Mouse (Mus musculus) kidney, embryonic 16.5 days (tissue): Measurements from ENCODE around the gene Ptbp2. TPM values are rescaled to one million over a fixed set of nuclear protein-coding genes. Genes with fewer than 3 reads are reported as not detected.
A peak's percentile ranks its signal among the peaks of the same experiment; 100 is the strongest.

Source experiments
- ATAC-seq: fragments of 200-750 bp; cut with Nextera tagmentation; 2 replicates; pipeline ENCODE4 v1.8.0; 2017; ENCODE audit warnings: moderate TSS enrichment; ENCODE audit not compliant: low FRiP score, low TSS enrichment
- H3K27ac ChIP-seq: fragments of 300-500 bp; sonication (generic); 2 replicates; pipeline ENCODE4 v1.5.1; 2014; ENCODE audit warnings: low read length
- H3K27me3 ChIP-seq: fragments of 300-500 bp; sonication (generic); 2 replicates; pipeline ENCODE4 v1.6.1; 2014; ENCODE audit warnings: low read length, control low read depth, mixed read lengths; ENCODE audit not compliant: insufficient read depth
- H3K36me3 ChIP-seq: fragments of 300-500 bp; sonication (generic); 2 replicates; pipeline ENCODE4 v1.6.1; 2014; ENCODE audit warnings: low read length, control low read depth, mixed read lengths; ENCODE audit not compliant: insufficient read depth
- H3K4me1 ChIP-seq: fragments of 300-500 bp; sonication (generic); 2 replicates; pipeline ENCODE4 v1.6.1; 2014; ENCODE audit warnings: low read length, control low read depth, mixed read lengths; ENCODE audit not compliant: insufficient read depth
- H3K4me2 ChIP-seq: fragments of 300-500 bp; sonication (generic); replicated peaks from 2 replicates; pipeline ENCODE4 v1.6.1; 2014; ENCODE audit warnings: low read depth, low read length
- H3K4me3 ChIP-seq: fragments of 300-500 bp; sonication (generic); 2 replicates; pipeline ENCODE4 v1.5.1; 2014; ENCODE audit warnings: mild to moderate bottlenecking, low read length
- H3K9ac ChIP-seq: fragments of 300-500 bp; sonication (generic); replicated peaks from 2 replicates; pipeline ENCODE4 v1.6.1; 2014; ENCODE audit warnings: low read length
- H3K9me3 ChIP-seq: fragments of 300-500 bp; sonication (generic); 2 replicates; pipeline ENCODE4 v1.6.1; 2016; ENCODE audit warnings: low read length, control low read depth
- WGBS: fragments of 180-500 bp; shearing (Covaris S2); extraction: QIAGEN DNeasy Blood & Tissue Kit; methylation state at CpG from one replicate; pipeline ENCODE4 v1.1.7; 2014; 5-methylcytosine and 5-hydroxymethylcytosine counted together
- polyA plus RNA-seq: library from polyadenylated mRNA; unstranded; fragments of >200 nt; fragmentation: Nextera tagmentation; extraction: Ambion mirVana; gene quantifications from 2 replicates; pipeline ENCODE4 v1.2.1, GENCODE M21; 2015

Gene Ptbp2
- polyA plus RNA-seq, 1 experiment from 2014 or later: 54.6 TPM

DNA sequence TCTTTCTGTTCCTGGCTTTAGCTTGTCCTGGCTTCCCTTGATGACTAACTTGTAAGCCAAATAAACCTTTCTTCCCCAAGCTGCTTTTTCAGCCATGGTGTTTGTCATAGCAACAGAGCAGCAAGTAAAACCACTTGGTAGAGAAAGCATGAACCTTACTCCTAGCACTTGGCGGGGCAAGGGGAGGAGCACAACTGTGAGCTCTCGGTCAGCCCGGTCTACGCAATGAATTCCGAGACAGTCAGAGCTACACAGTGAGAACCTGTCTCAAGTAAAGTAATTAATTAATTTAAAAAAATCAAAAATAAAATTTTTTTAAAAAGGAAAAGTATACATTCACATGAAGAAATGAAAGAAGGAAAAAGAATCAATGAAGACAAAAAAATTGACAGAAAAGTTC is 8.1 kb downstream of the Ptbp2 start:
- H3K9me3 ChIP-seq: no peaks in the 10 kb centered on the region
- H3K9ac ChIP-seq: no peak overlapping the region
- H3K4me3 ChIP-seq: no peak overlapping the region
- H3K27ac ChIP-seq: no peak overlapping the region
- H3K36me3 ChIP-seq: peaks cover 8% of the 10 kb centered on the region; the same call in 1 of the 2 replicates
- peaks cover 23% of the 10 kb centered on the region for H3K4me1 ChIP-seq
- no peaks in the 10 kb centered on the region for H3K27me3 ChIP-seq
- no peak overlapping the region for H3K4me2 ChIP-seq
- peak; percentile 51; the same call in 1 of the 2 replicates for ATAC-seq
- WGBS: 91% methylated on average over 5 of the region's 5 CpGs

DNA sequence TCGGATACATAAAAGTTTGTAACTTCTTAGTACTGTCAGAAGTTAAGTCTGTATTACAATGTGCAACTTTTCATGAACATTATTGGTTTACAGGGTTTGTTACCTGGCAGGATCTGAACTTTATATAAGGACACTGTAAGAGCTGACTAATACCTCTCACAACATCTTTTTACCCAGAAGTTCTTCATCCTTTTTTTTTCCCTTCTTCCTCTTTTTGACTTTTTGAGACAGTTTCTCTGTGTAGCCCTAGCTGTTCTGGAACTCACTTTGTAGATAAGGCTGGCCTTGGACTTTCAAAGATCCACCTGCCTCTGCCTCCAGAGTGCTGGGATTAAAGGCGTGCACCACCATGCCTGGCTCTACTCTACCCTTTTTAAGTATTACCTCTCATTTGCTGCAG is 11.5 kb downstream of the Ptbp2 start:
- H3K9me3 ChIP-seq: 0 out of 2 replicates have a peak, but pooled peaks cover 2% of the 10 kb centered on the region
- H3K9ac ChIP-seq: no peak overlapping the region
- H3K4me2 ChIP-seq: no peak overlapping the region
- H3K27ac ChIP-seq: no peak overlapping the region
- peaks cover 11% of the 10 kb centered on the region; the same call in 1 of the 2 replicates for H3K4me1 ChIP-seq
- H3K27me3 ChIP-seq: no peaks in the 10 kb centered on the region
- no peak overlapping the region for H3K4me3 ChIP-seq
- peaks cover 4% of the 10 kb centered on the region; the same call in 1 of the 2 replicates for H3K36me3 ChIP-seq
- 63% methylated on average over 2 of the region's 2 CpGs for WGBS
- no peak for ATAC-seq

DNA sequence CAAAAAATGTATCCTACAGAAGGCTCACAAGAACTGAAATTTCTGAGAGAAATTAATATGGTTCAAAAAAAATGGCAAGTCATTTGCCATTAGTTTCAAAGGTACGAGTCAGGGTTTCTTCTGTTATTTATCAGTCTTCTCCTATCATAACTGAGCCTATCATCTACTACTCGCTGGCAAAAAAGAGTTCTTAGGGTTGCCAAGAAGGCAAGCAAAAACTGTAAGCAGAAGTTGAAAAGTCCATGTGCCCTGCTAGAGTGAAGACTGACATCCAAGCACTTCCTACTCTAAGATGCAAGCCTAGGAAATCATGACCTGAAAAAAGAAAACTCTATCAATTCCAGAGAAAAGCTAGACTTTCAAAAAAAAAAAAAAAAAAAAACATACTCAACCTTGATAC is 20.5 kb downstream of the Ptbp2 start:
- no peak for ATAC-seq
- H3K9ac ChIP-seq: no peak overlapping the region
- WGBS: 88% methylated on average over 2 of the region's 2 CpGs

DNA sequence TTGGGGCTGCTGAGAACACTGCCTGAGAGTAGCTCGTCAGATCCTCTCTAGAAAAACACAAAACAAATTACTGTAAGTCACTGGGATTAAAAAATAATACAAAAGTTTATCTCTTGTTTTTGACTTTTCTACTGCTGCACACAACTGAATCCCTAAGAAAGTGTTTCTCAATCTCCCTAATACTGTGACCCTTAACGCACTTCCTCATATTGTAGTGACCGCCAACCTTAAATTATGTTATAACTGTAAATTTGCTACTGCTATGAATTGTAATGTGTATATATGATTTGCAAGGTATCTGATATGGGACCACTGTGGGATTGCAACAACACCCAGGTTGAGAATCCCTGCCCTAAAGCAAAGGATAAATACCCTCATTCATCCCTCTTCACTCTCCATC is 22.5 kb downstream of the Ptbp2 start:
- no peak overlapping the region for H3K4me2 ChIP-seq
- no peaks in the 10 kb centered on the region for H3K9me3 ChIP-seq
- H3K4me3 ChIP-seq: no peak overlapping the region
- no peak for ATAC-seq
- no peaks in the 10 kb centered on the region for H3K27me3 ChIP-seq
- 0 out of 2 replicates have a peak, but pooled peaks cover 9% of the 10 kb centered on the region for H3K36me3 ChIP-seq
- WGBS: 90% methylated on average over 3 of the region's 3 CpGs
- no peaks in the 10 kb centered on the region for H3K4me1 ChIP-seq
- H3K27ac ChIP-seq: no peak overlapping the region
- H3K9ac ChIP-seq: no peak overlapping the region

More for the DNA sequence above, 20.5 kb downstream of the Ptbp2 start:
- H3K27ac ChIP-seq: no peak overlapping the region
- no peak overlapping the region for H3K4me3 ChIP-seq
- no peaks in the 10 kb centered on the region for H3K4me1 ChIP-seq
- no peak overlapping the region for H3K4me2 ChIP-seq
- H3K27me3 ChIP-seq: no peaks in the 10 kb centered on the region
- 0 out of 2 replicates have a peak, but pooled peaks cover 2% of the 10 kb centered on the region for H3K9me3 ChIP-seq
- peaks cover 13% of the 10 kb centered on the region; the same call in 1 of the 2 replicates for H3K36me3 ChIP-seq

DNA sequence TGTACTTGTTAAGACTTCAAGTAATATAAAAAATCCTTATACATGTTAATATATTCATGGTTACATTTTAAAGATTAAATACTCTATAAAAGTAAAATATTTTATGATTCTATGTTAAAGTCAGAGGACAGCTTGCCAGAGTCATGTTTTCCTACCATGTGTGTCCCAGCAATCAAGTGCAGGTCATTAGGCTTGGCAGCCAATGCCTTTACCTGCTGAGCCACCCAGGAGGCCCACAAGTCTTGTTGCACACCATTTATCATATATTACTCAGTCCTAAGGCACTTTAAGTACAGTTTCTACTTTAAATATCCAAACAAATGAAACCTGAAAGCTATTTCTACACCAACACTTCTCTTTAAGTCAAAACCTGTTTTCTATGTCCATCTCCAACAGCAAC is 30.5 kb downstream of the Ptbp2 start:
- Histone ChIP-seq H3K27me3 (no peaks in the 10 kb centered on the region), H3K4me2 (no peak overlapping the region), H3K4me1 (0 out of 2 replicates have a peak, but pooled peaks cover 5% of the 10 kb centered on the region), H3K36me3 (peaks cover 6% of the 10 kb centered on the region; the same call in 1 of the 2 replicates), H3K4me3 (no peak overlapping the region), H3K9ac (no peak overlapping the region), H3K9me3 (no peaks in the 10 kb centered on the region), H3K27ac (no peak overlapping the region)
- ATAC-seq: no peak

DNA sequence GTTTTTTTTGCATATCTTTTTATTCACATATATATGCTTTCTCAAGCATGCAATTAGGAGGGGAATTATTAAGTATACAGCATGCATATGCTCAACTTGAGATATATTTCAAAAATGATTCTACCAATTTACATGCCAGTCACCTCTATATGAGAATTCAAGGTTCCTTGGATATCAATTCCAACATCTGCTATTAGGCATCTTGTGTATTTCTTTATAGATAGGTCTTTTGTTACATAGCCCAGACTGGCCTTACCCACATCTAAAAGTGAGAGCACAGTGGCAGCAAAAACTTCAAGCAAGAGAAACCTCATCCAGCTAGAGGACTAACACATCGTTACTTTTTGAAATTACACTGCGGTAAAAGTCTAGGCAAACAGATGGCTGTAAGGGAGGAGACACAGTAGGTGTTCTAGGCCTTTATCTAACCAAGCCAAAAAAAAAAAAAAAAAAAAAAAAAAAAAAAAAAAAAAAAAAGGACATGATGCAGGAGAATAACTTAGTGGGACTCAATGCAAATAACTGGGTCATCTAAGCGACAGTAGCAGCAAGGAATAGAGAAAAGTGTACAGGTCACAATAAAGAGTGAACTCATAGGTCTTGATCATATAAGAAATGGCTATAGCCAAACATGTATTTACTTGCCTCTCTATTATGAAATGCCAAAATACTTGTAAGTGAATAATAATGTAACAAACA is 34.6 kb downstream of the Ptbp2 start:
- H3K9ac ChIP-seq: no peak overlapping the region
- no peak overlapping the region for H3K4me3 ChIP-seq
- no peak for ATAC-seq
- H3K36me3 ChIP-seq: peaks cover 15% of the 10 kb centered on the region
- 0 out of 2 replicates have a peak, but pooled peaks cover 4% of the 10 kb centered on the region for H3K4me1 ChIP-seq
- no peaks in the 10 kb centered on the region for H3K27me3 ChIP-seq
- no peaks in the 10 kb centered on the region for H3K9me3 ChIP-seq
- H3K4me2 ChIP-seq: no peak overlapping the region
- WGBS: 91% methylated on average over 3 of the region's 3 CpGs
- no peak overlapping the region for H3K27ac ChIP-seq

DNA sequence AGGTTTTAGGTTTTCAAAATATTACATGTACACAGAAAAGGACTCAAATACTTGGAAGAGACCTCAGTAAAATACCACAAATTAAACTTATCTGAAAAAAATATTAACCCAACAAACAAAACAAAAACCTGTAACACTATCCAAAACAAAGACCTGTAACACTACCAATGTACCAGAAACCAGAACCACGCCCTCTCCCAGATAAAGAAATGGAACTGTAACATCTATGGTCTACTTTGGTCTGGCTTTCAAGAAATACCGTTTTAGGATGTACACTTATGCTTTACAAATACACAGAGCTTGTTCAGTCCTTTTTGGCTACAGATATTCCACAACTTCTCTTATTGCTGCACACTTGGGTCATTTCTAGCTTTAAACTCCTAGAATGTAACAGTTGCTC is 35.1 kb downstream of the Ptbp2 start:
- no peaks in the 10 kb centered on the region for H3K9me3 ChIP-seq
- no peak overlapping the region for H3K27ac ChIP-seq
- H3K4me1 ChIP-seq: no peaks in the 10 kb centered on the region
- no peak overlapping the region for H3K9ac ChIP-seq
- H3K4me2 ChIP-seq: no peak overlapping the region
- no peak overlapping the region for H3K4me3 ChIP-seq
- ATAC-seq: no peak
- H3K27me3 ChIP-seq: no peaks in the 10 kb centered on the region
- 91% methylated on average over 2 of the region's 2 CpGs for WGBS
- H3K36me3 ChIP-seq: peaks cover 17% of the 10 kb centered on the region

DNA sequence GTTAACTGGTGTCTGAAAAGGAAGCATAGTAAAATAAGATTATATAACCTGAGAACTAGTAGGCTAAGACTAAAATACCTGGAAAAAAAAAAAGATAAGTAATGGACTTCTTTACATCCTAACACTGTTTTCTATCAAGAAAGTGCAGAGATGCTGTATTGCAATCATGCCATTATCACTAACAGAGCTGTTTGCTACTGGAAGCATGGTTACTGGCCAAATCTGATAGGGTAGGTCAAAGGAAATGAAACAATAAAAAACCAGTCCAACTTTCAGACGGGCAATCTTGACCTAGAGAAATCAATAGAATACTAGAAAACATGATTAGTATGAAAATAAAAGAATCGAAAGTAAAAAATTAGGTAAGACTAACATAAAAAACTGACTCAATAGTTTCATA is 37.6 kb downstream of the Ptbp2 start:
- Histone ChIP-seq H3K27ac (no peak overlapping the region), H3K36me3 (peaks cover 21% of the 10 kb centered on the region), H3K9ac (no peak overlapping the region), H3K4me2 (no peak overlapping the region), H3K4me1 (no peaks in the 10 kb centered on the region), H3K27me3 (no peaks in the 10 kb centered on the region), H3K4me3 (no peak overlapping the region), H3K9me3 (no peaks in the 10 kb centered on the region)
- no peak for ATAC-seq
- WGBS: 86% methylated on average over 2 of the region's 2 CpGs

DNA sequence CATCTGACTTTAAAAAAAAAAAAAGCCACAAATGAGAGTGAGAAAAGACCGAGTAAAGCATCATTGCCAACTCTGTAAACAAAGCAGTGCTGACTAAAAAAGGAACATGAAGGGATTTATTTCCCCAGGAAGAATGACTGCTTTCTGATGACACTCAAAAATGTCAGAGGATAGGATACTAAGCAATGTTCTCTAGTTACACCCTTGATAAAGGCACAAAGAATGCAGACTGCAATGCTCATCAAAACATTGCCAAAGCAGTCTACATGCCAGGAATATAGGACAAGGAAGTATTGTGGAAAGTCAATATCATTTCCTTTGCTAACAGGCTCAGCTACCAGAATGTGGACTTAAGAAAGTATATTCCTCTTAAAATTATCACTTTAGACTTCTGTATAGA is 38.5 kb downstream of the Ptbp2 start:
- Histone ChIP-seq H3K9ac (no peak overlapping the region), H3K4me1 (no peaks in the 10 kb centered on the region), H3K27me3 (no peaks in the 10 kb centered on the region), H3K36me3 (peaks cover 18% of the 10 kb centered on the region), H3K4me3 (no peak overlapping the region), H3K27ac (no peak overlapping the region), H3K4me2 (no peak overlapping the region), H3K9me3 (no peaks in the 10 kb centered on the region)
- 66% methylated on average over 1 of the region's 1 CpGs for whole genome bisulfite sequencing
- no peak for ATAC-seq

DNA sequence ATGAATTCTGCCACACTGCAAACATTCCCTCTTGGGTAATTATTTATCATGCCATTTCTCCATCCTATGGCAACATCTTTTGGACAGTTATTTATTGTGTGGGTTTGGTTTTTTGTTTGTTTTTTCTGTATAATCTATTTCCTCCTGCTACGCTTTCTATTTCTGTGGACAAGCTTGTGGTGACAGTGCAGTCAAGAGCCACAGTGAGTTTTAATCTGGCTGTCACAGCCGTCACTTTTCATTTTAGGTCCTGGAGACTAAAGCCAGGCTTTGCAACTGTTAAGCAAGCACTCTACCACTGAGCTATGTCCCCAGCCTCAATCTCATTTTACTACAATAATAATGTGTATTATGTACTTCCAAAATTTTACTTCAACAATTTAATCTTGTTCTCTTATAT is 54.4 kb downstream of the Ptbp2 start:
- no peaks in the 10 kb centered on the region for H3K9me3 ChIP-seq
- ATAC-seq: no peak
- H3K4me1 ChIP-seq: no peaks in the 10 kb centered on the region
- peaks cover 7% of the 10 kb centered on the region; the same call in 1 of the 2 replicates for H3K36me3 ChIP-seq
- no peak overlapping the region for H3K4me2 ChIP-seq
- H3K4me3 ChIP-seq: no peak overlapping the region
- 88% methylated on average over 2 of the region's 2 CpGs for whole genome bisulfite sequencing
- no peak overlapping the region for H3K9ac ChIP-seq
- H3K27me3 ChIP-seq: no peaks in the 10 kb centered on the region
- no peak overlapping the region for H3K27ac ChIP-seq
